Mouse (Mus musculus): Measurements from ENCODE around the gene Dnal4.

Gene Dnal4

GRCm38 (mm10) chr15:79741173-79741858, 36.3 kb downstream of the Dnal4 start:
- ChIA-PET POLR2A (interaction anchor here in 3 of 4 experiments (0.6 to 1.6 kb wide), 14 partner anchors 8 to 515 kb away, joined by 3 to 5 read pairs (median 4); partner anchors contain the start of genes Gtpbp1 (in 2 of the 3) and Josd1 (in 1 of the 3)), CTCF (interaction anchor here in 1 of 4 experiments (0.9 kb wide), 1 partner anchor 78 kb away, joined by 3 read pairs; no protein-coding TSS in a partner anchor)

- ChIA-PET POLR2A (interaction anchor here in 3 of 4 experiments (0.6 to 1.6 kb wide), 7 partner anchors 8 to 210 kb away, joined by 3 to 5 read pairs (median 3); partner anchors contain the start of gene Gtpbp1 (in 3 of the 3)), CTCF (no interaction called here)
Observed at GRCm38 (mm10) chr15:79740739-79741138, 36.9 kb downstream of the Dnal4 start.

GRCm38 (mm10) chr15:79734311-79734710, 43.3 kb downstream of the Dnal4 start:
- ChIA-PET CTCF (interaction anchor here in 1 of 4 experiments (1.8 kb wide), 1 partner anchor 10 kb away, joined by 10 read pairs; no protein-coding TSS in a partner anchor), POLR2A (interaction anchor here in 2 of 4 experiments (0.8 to 1.8 kb wide), 2 partner anchors 20 to 68 kb away, joined by 4 to 7 read pairs; no protein-coding TSS in a partner anchor)

- POLR2A ChIA-PET, result interaction anchor here in 1 of 4 experiments (0.8 kb wide), 1 partner anchor 69 kb away, joined by 4 read pairs; no protein-coding TSS in a partner anchor
- CTCF ChIA-PET, result no interaction called here
Observed at GRCm38 (mm10) chr15:79733640-79734039, 44.0 kb downstream of the Dnal4 start.

GRCm38 (mm10) chr15:79733192-79733591, 44.5 kb downstream of the Dnal4 start:
- POLR2A ChIA-PET, result interaction anchor here in 2 of 4 experiments (0.8 to 1.1 kb wide), 2 partner anchors 10 to 69 kb away, joined by 4 read pairs; no protein-coding TSS in a partner anchor

GRCm38 (mm10) chr15:79731554-79731953, 46.1 kb downstream of the Dnal4 start:
- ChIA-PET POLR2A (interaction anchor here in 2 of 4 experiments (0.6 to 2.1 kb wide), 5 partner anchors 17 to 93 kb away, joined by 3 to 5 read pairs (median 4); partner anchors contain the start of gene Gtpbp1 (in 1 of the 2)), CTCF (no interaction called here)

More at GRCm38 (mm10) chr15:79733192-79733591, 44.5 kb downstream of the Dnal4 start:
- CTCF ChIA-PET, result no interaction called here

- CTCF ChIA-PET, result interaction anchor here in 2 of 4 experiments (1.2 kb wide), 2 partner anchors 15 to 79 kb away, joined by 3 to 4 read pairs; no protein-coding TSS in a partner anchor
- POLR2A ChIA-PET, result interaction anchor here in 3 of 4 experiments (0.6 to 2.2 kb wide), 11 partner anchors 11 to 526 kb away, joined by 3 to 6 read pairs (median 3); partner anchors contain the start of genes Atf4 (in 1 of the 3) and Gtpbp1 (in 1 of the 3)
Observed at GRCm38 (mm10) chr15:79728731-79729388, 48.8 kb downstream of the Dnal4 start.

- ChIA-PET POLR2A (interaction anchor here in 3 of 4 experiments (0.7 to 2.2 kb wide), 9 partner anchors 11 to 527 kb away, joined by 3 to 6 read pairs (median 3); partner anchors contain the start of gene Atf4 (in 1 of the 3)), CTCF (interaction anchor here in 2 of 4 experiments (1.2 kb wide), 2 partner anchors 14 to 80 kb away, joined by 3 to 4 read pairs; no protein-coding TSS in a partner anchor)
Observed at GRCm38 (mm10) chr15:79728311-79728710, 49.3 kb downstream of the Dnal4 start.

GRCm38 (mm10) chr15:79727840-79728239, 49.8 kb downstream of the Dnal4 start:
- POLR2A ChIA-PET, result interaction anchor here in 3 of 4 experiments (0.6 to 2.2 kb wide), 9 partner anchors 10 to 527 kb away, joined by 3 to 6 read pairs (median 3); partner anchors contain the start of gene Atf4 (in 1 of the 3)
- CTCF ChIA-PET, result interaction anchor here in 2 of 4 experiments (1.2 kb wide), 2 partner anchors 14 to 80 kb away, joined by 3 to 4 read pairs; no protein-coding TSS in a partner anchor

- POLR2A ChIA-PET, result interaction anchor here in 3 of 4 experiments (0.7 to 3.6 kb wide), 23 partner anchors 8 to 358 kb away, joined by 3 to 15 read pairs (median 4); partner anchors contain the start of genes Cbx7 (in 1 of the 3), Cby1 (in 1 of the 3), Fam227a (in 1 of the 3) and Gtpbp1 (in 1 of the 3)
Observed at GRCm38 (mm10) chr15:79725190-79725789, 52.4 kb downstream of the Dnal4 start.

GRCm38 (mm10) chr15:79723439-79723838, 54.2 kb downstream of the Dnal4 start:
- POLR2A ChIA-PET, result interaction anchor here in 3 of 4 experiments (0.6 to 3.6 kb wide), 17 partner anchors 9 to 532 kb away, joined by 3 to 15 read pairs (median 4); partner anchors contain the start of genes Gtpbp1 (in 2 of the 3) and Atf4 (in 1 of the 3)

More at GRCm38 (mm10) chr15:79725190-79725789, 52.4 kb downstream of the Dnal4 start:
- CTCF ChIA-PET, result interaction anchor here in 2 of 4 experiments (0.6 to 2.1 kb wide), 4 partner anchors 10 to 100 kb away, joined by 3 to 10 read pairs (median 4); no protein-coding TSS in a partner anchor

GRCm38 (mm10) chr15:79720796-79721195, 56.9 kb downstream of the Dnal4 start:
- POLR2A ChIA-PET, result interaction anchor here in 2 of 4 experiments (1.0 to 1.7 kb wide), 4 partner anchors 12 to 30 kb away, joined by 3 to 7 read pairs (median 4); partner anchors contain the start of gene Gtpbp1 (in 2 of the 2)
- CTCF ChIA-PET, result interaction anchor here in 1 of 4 experiments (0.9 to 1.2 kb wide), 2 partner anchors 15 to 27 kb away, joined by 3 to 6 read pairs; no protein-coding TSS in a partner anchor

More at GRCm38 (mm10) chr15:79723439-79723838, 54.2 kb downstream of the Dnal4 start:
- CTCF ChIA-PET, result interaction anchor here (0.6 to 2.1 kb wide), 24 partner anchors 10 to 502 kb away, joined by 3 to 10 read pairs (median 3); partner anchors contain the start of genes Cby1 (in 1 of the 4) and Fam227a (in 1 of the 4)

GRCm38 (mm10) chr15:79720267-79720666, 57.4 kb downstream of the Dnal4 start:
- ChIA-PET POLR2A (interaction anchor here in 2 of 4 experiments (0.8 to 1.7 kb wide), 4 partner anchors 12 to 251 kb away, joined by 3 to 7 read pairs (median 4); partner anchors contain the start of genes Gtpbp1 (in 2 of the 2) and Cbx7 (in 1 of the 2)), CTCF (interaction anchor here in 1 of 4 experiments (0.9 kb wide), 1 partner anchor 15 kb away, joined by 3 read pairs; no protein-coding TSS in a partner anchor)

GRCm38 (mm10) chr15:79716710-79717109, 60.9 kb downstream of the Dnal4 start:
- POLR2A ChIA-PET, result interaction anchor here in 3 of 4 experiments (0.5 to 2.0 kb wide), 12 partner anchors 9 to 359 kb away, joined by 3 to 8 read pairs (median 4); partner anchors contain the start of genes Cby1 (in 1 of the 3), Fam227a (in 1 of the 3) and Gtpbp1 (in 1 of the 3)
- CTCF ChIA-PET, result interaction anchor here in 2 of 4 experiments (0.6 to 1.1 kb wide), 3 partner anchors 18 to 37 kb away, joined by 3 read pairs; no protein-coding TSS in a partner anchor

GRCm38 (mm10) chr15:79715646-79716045, 62.0 kb downstream of the Dnal4 start:
- ChIA-PET CTCF (interaction anchor here in 1 of 4 experiments (0.8 to 1.1 kb wide), 2 partner anchors 17 to 59 kb away, joined by 3 read pairs; no protein-coding TSS in a partner anchor), POLR2A (interaction anchor here in 1 of 4 experiments (0.8 to 1.8 kb wide), 3 partner anchors 10 to 24 kb away, joined by 3 to 8 read pairs (median 4); no protein-coding TSS in a partner anchor)

All from embryonic stem cell, embryonic (primary cell).